Mouse (Mus musculus) mesoderm, embryonic 11.5 days (tissue): ENCODE results near the gene Tppp2.
"Not testable (repeated sequence)": the region's sequence is repeated elsewhere in the genome, so short reads cannot be mapped to it uniquely, and the experiment has no call there.

Experiments
- DNase-seq: peaks from one replicate; pipeline ENCODE4 v3.0.0-alpha.2; 2012; ENCODE audit warnings: low read depth, low spot score

Gene Tppp2

GRCm38 (mm10) chr14:51912391-51913061, 5.7 kb upstream of the Tppp2 start:
- DNase-seq = no peak

GRCm38 (mm10) chr14:51913062-51913959, 4.9 kb upstream of the Tppp2 start:
- peak; percentile 62 for DNase-seq

- peak; percentile 37 for DNase-seq
Measured at GRCm38 (mm10) chr14:51913960-51914762, 4.1 kb upstream of the Tppp2 start, which contains the start of gene Ndrg2. TSS of gene Ndrg2 (minus strand) at chr14:51914158.

- no peak for DNase-seq
Measured at GRCm38 (mm10) chr14:51915030-51915429, 3.2 kb upstream of the Tppp2 start.

- no peak for DNase-seq
Measured at GRCm38 (mm10) chr14:51916539-51916938, 1.7 kb upstream of the Tppp2 start.

GRCm38 (mm10) chr14:51918966-51919365, 741 bp downstream of the Tppp2 start:
- DNase-seq = no peak

- no peak for DNase-seq
Measured at GRCm38 (mm10) chr14:51921759-51922570, 3.7 kb downstream of the Tppp2 start.

GRCm38 (mm10) chr14:51922571-51922865, 4.3 kb downstream of the Tppp2 start, which contains the start of gene Rnase13:
TSS of gene Rnase13 (minus strand) at chr14:51922773.
- DNase-seq = no peak

GRCm38 (mm10) chr14:51922910-51923309, 4.7 kb downstream of the Tppp2 start:
- DNase-seq = no peak

GRCm38 (mm10) chr14:51923492-51923891, 5.3 kb downstream of the Tppp2 start:
- no peak for DNase-seq

- DNase-seq = not testable (repeated sequence)
Measured at GRCm38 (mm10) chr14:51926930-51927329, 8.7 kb downstream of the Tppp2 start.

GRCm38 (mm10) chr14:51929309-51929943, 11.2 kb downstream of the Tppp2 start:
- DNase-seq = no peak

- no peak for DNase-seq
Measured at GRCm38 (mm10) chr14:51929968-51930367, 11.7 kb downstream of the Tppp2 start.

GRCm38 (mm10) chr14:51930824-51931223, 12.6 kb downstream of the Tppp2 start:
- peak; percentile 61 for DNase-seq

GRCm38 (mm10) chr14:51932092-51933020, 14.1 kb downstream of the Tppp2 start:
- DNase-seq = no peak

- no peak for DNase-seq
Measured at GRCm38 (mm10) chr14:51939005-51939404, 20.8 kb downstream of the Tppp2 start.

- peak; percentile 38 for DNase-seq
Measured at GRCm38 (mm10) chr14:51940944-51941560, 22.8 kb downstream of the Tppp2 start.

GRCm38 (mm10) chr14:51941577-51941976, 23.4 kb downstream of the Tppp2 start:
- DNase-seq = no peak

- DNase-seq = no peak
Measured at GRCm38 (mm10) chr14:51942236-51942635, 24.0 kb downstream of the Tppp2 start.
